Mouse (Mus musculus): ENCODE data around the gene Tra2b.
"Not testable (repeated sequence)": the region's sequence is repeated elsewhere in the genome, so short reads cannot be mapped to it uniquely, and the experiment has no call there.

The Tra2b gene

DNA sequence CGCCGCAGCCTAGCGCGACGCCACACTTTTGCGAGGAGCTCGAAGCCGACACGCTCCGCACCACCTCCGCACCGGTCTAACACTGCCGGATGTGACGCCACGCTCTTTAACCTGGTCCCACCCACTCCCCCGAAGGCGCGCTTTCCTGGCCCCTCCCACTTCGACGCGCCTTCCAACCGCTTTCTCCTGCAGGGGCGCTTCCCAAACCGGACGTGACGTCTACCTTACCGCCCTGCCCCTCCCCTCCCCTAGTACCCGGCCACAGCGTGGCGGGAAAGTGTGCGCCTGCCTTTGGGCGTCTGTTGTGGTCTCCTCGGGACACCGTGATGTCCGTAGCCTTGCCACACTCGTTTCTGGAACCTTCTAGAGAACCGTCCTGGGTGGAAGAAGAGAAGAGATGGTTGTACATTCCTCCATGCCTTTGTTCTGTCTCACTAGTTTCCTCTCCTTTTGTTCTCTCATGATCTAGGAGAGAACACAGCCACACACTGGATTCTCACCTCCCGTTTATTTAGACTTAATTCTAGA is at the start of gene Tra2b:
Tra2b (minus strand) TSS at position 157 of the 528 bp plus-strand sequence.
- peak; percentile 97 for DNase-seq

DNA sequence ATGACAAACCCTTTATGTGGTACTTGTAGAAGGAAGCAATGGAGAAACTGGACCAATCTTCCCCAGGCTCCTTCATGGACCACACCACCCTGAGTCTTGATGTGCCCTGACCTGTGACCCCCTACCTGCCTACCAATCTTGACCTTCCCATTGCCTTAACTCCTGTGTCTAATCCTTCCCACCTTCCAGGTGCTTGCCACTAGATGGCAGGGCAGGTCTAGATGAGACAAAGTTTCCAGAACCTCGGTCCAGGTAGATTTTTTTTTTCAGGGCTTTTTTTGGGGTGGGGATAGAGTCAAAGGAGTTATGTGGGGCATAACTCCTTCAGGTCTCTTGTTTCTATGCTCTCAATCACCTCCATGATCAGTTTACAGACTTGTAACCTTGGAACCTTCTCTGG is 44.8 kb upstream of the Tra2b start:
- peak; percentile 65 for DNase-seq

DNA sequence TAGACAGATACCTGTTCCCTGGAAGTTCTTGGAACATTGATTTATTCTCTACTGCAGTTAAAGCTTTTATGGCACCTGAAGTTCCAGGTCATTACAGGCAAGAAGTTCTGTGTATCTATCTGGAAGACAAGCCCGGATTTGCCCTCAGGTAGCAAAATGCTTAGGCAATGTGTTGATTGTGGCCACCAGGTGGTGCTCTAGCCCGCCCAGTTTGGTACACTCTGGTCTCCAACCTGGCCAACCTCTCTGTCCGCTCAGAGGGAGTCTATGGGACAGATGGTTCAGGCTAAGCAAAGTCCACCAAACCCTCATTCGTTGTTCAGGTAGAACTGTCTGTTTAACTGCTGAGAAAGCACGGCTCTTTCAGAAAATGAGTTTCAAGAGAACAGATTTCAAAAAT is 36.8 kb upstream of the Tra2b start:
- peak; percentile 87 for DNase-seq

DNA sequence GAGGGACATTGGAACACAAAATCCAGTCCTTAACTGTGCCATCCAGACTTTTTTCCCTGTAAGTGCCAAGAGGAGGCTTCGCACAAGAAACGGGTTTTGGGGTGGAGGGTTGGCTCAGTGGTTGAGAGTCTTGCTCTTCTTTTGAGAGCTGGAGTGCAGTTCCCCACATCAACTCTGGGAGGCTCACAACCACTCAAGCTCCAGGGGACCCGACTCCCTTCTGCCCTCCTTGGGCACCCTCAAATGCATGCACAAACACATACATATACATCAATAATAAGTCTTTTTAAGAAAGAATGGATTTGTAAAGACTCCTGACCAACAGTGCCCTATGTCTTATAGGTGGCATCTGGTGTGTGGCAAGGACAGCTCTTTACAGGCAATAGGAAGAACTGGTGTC is 35.6 kb upstream of the Tra2b start:
- no peak for DNase-seq

DNA sequence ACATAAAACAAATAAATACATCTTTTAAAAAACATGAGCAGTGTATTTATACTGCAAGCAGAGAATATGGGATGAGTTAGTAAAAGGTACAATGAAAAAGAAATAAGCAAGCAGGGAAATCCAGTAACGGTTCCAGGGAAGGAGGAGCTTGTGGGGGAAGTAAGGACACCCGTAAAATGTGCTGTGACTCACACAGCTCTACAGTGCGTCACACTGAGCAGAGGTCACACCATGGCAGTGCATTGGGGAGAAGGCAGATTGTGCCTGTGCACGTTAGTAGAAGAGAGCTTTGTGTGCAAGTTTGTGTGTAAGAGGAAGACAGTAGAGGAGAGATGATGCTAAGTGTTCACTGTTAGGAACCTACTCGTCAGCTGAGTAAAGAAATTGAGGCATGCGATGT is 31.1 kb upstream of the Tra2b start:
- DNase-seq, result no peak

DNA sequence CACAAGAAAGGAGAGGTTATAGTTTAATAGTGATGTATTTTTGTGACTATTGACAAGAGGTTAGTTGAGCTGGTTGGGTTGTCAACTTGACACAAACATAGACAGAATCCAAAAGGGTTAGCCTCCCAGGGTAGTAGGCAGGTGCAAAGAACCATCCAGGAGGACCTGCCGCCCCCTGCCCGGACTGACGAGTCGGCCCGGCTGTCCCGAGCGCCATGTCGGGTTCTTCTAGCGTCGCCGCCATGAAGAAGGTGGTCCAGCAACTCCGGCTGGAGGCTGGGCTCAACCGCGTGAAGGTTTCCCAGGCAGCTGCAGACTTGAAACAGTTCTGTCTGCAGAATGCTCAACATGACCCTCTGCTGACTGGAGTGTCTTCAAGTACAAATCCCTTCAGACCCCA is 29.0 kb upstream of the Tra2b start:
- not testable (repeated sequence) for DNase-seq

DNA sequence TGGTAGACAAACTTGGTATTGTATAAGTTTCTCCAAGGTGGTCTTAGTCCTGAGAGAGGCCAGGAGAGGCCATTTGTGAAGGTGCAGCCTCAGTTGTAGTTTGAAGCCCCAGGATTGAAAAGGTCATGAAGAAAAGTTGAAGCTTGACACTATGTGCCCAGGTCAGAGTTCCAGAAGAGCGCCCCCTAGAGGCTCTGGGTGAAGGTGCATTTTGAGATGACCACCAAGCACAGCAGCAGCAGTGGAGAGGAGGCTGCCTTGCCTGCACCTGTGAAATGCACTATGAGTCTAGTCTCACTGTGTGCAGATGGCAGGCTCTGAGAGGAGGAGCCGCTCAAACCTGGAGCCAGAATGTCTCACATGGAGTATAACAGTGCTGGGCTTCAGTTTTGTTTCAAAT is 27.8 kb upstream of the Tra2b start:
- no peak for DNase-seq

DNA sequence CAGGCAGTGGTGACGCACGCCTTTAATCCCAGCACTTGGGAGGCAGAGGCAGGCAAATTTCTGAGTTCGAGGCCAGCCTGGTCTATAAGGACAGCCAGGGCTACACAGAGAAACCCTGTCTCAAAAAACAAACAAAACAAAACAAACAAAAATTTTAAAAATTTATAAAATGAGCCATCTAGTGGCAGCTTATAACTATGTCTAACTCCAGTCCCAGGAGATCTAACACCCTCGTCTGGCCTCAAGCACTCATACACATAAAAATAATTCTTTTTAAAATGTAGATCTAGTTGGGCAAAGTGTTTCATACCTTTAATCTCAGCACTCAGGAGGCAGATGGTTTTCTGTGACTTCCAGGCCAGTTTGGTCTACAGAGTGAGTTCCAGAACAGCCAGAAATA is 26.6 kb upstream of the Tra2b start:
- no peak for DNase-seq

DNA sequence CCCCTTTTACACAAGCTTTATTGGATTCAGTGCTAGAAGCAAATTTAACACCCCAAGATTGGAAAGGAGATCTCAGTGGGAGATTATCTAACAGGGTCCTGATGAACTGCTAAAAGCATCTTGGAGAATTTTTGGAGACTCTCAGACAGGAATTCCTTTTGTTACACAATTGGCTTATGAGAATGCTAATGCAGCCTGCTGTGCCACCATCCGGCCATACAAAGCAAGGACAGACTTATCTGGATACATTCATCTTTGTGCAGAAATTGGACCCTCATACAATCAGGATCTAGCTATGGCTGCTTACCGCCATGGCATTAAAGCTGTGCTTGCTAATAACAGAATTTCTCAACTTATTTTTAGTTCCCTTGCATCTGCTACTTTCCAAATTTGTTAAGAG is 23.8 kb upstream of the Tra2b start:
- no peak for DNase-seq

DNA sequence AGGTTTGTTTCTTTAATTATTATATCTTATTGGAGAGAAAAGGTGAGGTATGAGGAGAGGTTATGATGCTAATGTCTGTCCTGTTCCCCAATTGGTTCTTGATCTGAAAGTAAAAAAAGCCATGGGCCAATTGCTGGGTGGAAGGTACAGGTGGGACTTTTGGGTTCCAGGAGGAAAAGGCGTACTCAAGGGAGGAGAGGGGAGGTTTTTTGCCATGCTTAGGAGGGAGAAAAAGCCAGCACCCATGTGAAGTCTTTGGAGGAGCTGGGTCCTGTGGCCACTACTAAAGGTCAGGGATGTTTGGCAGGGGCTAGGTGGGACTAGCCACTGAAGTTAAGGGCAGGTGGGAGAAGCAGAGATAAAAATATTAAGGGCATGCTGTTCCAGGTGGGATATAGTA is 21.2 kb upstream of the Tra2b start:
- DNase-seq, result no peak

DNA sequence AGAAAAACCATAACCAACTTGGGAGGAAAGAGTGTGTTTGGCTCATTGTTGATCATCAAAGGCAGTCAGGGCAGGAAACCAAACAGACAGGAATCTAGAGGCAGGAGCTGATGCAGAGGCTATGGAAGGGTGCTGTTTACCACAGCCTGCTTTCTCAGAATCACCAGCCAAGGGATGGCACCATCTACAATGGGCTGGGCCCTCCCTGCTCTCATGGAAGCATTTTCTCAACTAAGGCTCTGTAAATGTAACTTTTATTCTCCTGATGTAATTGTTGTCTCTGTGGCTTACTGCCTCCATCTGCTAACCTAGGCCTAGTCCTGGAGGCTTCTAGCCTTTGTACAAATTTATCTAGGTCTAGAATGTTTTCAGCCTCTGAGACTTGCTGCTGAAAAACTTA is 10.7 kb upstream of the Tra2b start:
- no peak for DNase-seq

DNA sequence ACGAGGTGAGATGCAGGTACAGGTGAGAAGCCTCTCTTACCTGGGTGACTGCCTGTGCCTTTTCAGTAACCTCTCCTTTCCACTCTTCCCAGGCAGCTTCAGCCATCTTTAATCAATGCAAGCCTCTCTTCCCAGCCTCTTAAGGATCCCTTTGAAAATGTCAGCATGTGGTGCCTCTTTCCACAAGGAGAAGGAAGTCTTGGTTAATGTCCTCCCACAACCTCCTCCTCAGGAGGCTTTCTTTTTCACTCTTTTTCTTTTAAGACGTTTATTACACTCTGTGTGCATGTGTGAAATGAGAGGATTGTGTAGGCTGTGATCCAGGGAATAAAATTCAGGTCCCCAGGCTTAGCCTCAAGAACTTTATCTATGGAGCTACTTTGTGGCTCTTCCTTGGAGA is 9.3 kb upstream of the Tra2b start:
- no peak for DNase-seq

DNA sequence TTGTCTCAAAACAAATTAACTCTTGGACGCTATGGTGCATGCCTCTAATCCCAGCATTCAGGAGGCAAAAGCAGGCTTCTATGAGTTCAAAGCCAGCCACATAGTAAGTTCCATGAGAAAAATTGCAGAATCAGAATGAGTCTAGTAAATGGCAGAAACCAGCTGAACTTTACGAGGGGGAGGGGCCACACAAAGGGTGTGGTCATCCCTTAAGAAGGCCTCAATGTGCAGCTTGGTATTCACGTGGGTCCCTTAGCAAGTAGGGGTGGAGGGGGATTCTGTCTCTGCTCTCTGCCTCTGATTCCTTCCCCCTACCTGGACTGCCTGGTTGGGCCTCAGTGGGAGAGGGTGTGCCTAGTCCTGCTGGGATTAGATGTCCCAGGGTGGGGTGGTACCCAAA is 4.7 kb upstream of the Tra2b start:
- no peak for DNase-seq

DNA sequence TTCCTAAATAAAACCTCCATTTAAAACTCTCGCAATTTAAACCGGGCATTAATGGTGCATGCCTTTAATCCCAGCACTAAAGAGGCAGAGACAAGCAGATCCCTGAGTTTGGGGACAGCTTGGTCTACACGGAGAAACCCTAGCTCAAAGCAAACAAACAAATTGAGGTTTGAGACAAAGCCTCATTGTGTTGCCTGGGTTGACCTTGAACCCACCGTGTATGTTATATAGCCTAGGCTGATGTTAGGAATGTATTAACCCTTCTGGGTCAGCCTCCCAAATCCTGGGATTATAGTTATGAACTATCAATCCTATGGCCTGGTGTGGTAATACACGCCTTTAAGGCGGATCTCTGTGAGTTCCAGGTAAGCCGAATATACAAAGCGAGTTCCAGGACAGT is 579 bp upstream of the Tra2b start:
- no peak for DNase-seq

DNA sequence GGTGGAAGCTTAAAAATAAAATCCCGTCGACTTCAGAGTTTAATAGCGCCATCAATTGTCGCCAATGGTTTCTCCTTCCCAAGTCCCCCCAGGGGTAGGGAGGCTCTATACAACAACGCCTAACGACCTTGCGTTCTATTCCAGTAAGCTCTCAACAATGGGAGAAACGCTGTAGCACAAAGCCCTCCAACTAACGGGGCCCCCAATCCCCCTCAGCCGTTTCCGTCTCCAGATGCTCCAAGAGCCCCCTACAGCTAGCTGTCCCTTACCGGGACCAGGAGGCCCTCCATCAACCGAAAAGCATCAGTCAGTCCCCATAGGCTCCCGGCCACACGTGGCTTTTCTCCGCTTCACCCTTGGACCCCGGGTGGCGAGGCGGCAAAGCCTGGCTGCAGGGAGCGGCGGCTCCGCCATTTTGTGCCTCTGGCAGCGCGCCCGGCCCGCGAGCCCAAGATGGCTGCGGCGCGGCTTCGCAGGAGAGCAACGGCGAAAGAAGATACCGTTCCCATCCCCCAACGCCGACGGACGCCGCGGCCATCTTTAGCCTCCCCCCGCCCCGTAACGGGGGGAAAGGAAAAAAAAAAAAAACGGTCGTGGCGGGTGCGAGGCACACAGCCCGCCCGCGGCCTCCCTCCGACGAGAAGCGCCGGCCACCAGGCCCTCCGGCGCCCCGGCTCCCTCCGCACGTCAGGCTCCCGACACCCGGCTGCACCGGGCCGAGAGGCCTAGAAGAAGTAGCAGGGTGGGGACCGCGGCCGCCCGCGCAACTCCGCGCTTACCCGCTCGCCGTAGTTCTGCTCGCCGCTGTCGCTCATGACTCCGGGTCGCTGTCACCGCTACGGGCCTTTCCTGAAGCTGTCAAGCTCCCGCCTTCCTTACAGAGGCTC is 600 bp downstream of the Tra2b start:
- peak; percentile 86 for DNase-seq

DNA sequence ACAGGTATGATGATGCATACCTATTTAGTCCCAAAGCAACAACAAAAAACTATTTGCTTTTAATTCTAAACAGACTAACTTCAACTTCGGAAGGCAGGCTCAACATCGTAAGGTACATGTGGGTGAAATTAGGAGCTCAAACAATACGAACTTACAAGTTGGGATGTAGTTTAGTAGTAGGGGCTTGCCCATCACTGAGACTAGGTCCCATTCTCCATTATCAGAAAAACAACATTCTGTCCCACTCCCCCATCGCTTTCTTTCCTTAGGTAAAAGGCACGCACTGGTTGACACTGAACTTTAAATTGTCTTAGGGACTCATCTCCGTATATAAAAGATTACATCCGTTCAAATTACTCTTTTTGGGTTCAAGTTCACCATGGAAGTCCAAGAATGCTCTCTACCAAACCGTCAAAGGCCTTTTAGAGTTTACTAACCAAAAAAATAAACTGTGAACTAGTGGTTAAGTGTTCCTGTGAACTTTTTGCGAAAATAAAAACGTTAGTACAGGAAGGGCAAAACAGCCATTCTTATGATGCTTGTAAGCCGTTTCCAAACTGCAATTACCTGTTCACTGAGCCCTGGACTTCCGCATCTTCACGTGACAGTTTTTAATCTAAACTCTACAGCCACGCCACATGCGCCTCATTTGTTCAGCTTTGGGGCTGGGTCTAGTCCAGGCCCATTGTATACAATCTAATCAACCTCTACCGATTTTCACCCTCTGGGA is 1.4 kb downstream of the Tra2b start:
- peak; percentile 52 for DNase-seq

DNA sequence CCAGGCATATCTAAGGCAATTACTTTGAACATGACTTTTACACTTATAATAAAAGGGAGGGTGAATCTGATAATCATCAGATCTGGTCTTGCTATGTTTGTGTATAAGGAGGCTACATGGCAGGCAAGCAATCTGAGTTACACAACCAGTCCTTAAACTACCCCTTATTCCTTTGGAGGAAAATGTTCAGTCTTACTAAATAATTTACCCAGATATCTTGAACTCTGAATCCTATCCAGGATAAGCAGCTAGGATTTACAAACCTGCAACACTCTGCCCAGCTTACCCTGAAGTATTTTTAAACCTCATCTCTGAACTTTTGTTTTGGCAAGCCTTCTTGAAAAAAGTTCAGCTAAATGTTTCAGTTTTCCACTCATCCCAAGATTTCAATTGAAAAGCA is 2.7 kb downstream of the Tra2b start:
- DNase-seq, result peak; percentile 54

DNA sequence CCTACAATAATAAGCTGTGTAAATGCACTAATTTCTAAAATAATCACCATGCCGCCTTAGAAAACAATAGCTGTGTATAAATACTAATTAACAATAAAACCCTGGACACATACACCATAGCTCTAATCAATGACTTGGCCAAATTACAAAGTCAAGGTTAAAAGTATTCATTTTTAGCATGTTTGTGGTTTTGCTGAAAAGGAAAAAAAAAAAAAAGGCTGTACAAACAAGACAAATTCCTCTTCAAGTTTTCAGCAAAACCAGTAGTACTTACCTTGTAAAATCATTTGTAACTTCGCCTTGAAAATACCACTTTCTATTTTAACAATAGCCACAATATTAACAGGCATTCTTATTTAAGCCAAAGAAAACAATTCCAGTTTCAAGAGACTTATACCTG is 4.2 kb downstream of the Tra2b start:
- no peak for DNase-seq

DNA sequence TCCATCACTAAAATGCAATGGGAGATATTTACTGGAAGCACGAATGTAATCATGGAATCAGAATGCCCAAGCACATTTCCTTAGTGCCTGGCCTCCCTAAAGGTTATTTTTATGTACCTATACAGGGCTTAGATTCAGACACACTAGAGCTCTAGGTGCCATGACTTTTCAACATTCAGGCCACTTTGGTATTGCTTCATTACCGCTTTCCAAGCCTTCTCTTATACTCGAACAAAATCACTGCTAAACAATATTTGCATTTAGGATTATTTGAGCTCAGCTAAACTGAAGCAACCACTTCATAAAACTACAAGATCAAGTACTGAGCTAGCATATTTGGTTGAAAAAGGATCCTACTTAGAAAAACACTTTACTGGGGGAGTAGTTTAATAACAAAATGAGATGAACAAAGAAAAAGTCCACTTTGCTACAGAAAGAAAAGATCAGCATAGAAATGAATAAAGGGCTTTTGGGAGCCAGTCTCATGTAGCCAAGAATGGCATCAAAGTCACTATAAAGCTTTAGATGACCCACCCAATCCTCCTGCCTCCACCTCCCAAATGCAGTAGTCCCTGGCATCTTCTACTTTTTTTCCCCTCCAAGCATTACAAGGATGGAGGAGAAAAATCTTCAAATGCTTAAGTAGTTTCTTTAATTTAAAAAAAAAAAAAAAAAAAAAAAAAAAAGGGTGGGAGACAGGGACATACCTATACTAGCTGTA is 5.2 kb downstream of the Tra2b start:
- DNase-seq, result no peak

DNA sequence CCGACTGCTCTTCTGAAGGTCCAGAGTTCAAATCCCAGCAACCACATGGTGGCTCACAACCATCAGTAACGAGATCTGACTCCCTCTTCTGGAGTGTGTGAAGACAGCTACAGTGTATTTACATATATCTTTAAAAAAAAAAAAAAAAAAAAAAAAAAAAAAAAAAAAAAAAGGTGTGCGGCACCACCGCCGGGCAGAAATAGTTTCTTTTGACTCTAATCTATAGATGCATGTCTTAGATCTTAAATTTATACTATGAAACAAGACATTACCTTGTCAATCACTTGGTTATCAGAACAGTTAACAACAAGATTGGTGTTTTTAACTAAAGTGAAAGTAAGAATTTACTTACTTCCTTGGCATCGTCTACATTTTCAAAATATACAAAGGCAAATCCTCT is 13.6 kb downstream of the Tra2b start:
- not testable (repeated sequence) for DNase-seq

DNA sequence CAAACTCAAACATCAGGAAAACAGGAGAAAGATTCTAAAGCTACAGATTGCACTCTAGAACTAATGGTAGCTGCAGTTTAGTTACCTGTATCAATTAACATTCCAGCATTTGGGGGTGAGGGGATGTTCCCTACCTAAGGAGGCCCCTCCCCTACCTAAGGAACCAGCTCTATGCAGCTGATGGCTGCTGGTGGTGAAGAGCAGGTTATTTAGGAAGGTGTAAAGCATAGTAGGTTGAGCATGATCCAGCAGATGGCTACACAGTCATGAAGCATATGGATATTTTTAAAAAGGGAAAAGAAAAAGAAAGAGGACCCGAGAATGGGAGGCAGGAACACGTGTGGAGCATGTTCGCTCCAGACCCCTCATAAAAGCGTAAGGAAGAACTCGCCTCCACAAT is 15.5 kb downstream of the Tra2b start:
- no peak for DNase-seq

DNA sequence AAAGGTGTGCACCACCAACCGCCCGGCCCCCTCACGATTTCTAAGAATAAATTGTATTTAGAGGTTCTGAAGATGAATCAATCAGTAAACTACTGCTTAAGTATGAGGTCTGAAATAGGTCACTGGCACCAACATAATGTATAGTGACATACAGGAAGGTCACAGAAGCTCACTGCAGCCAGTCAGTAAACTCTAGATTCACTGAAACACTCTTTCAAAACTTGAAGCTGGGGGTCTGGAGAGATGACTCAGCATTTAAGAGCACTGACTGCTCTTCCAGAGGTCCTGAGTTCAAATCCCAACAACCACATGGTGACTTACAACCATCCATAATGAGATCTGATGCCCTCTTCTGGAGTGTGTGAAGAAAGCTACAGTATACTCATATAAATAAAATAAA is 16.1 kb downstream of the Tra2b start:
- no peak for DNase-seq

DNA sequence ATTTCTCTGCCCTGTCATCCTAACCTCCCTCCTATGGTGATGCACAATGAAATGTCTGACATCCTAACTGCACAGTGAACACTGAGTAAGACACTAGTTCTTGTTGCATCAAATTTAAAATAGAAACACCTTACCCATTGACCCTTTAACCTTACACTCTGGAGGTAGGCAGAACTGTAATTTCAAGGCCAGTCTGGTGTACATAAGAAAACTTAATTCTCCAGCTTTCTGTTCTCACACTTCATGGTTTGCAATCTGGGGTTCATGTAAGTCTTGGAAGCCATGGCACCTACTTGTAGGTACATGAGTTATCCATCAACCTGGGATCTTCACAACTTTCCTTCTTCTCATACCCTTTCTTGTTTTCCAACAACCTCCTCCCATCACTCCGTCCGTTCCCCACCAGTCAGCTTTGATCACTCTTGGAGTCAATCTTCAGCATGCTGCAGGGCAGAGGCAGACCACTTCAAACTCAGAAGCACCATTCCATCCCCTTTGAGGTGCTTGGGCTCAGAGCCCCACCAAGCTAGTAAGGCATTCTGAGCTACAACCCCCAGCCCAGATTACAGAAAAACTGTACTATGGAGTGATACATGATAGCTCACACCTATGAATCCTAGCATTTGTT is 23.5 kb downstream of the Tra2b start:
- DNase-seq, result peak; percentile 7
